Mouse (Mus musculus) intestine, embryonic 16.5 days (tissue): Measurements from ENCODE around the gene Rbfox2. TPM values are rescaled to one million over a fixed set of nuclear protein-coding genes. Genes with fewer than 3 reads are reported as not detected.

Experiments
- ATAC-seq: fragments of 200-750 bp; cut with Nextera tagmentation; 2 replicates; pipeline ENCODE4 v1.8.0; 2017; ENCODE audit warnings: moderate TSS enrichment, moderate library complexity
- H3K27ac ChIP-seq: fragments of 300-500 bp; sonication (generic); 2 replicates; pipeline ENCODE4 v1.5.1; 2014; ENCODE audit warnings: mild to moderate bottlenecking, low read length
- H3K27me3 ChIP-seq: fragments of 300-500 bp; sonication (generic); replicated peaks from 2 replicates; pipeline ENCODE4 v1.6.1; 2014; ENCODE audit warnings: low read length, control low read depth, mixed read lengths; ENCODE audit not compliant: control insufficient read depth, insufficient read depth
- H3K36me3 ChIP-seq: fragments of 300-500 bp; sonication (generic); 2 replicates; pipeline ENCODE4 v1.6.1; 2014; ENCODE audit warnings: low read length, control low read depth; ENCODE audit not compliant: control insufficient read depth, insufficient read depth
- H3K4me1 ChIP-seq: fragments of 300-500 bp; sonication (generic); 2 replicates; pipeline ENCODE4 v1.6.1; 2014; ENCODE audit warnings: low read length, control low read depth, mixed read lengths; ENCODE audit not compliant: control insufficient read depth, insufficient read depth
- H3K4me2 ChIP-seq: fragments of 300-500 bp; sonication (generic); 2 replicates; pipeline ENCODE4 v1.6.1; 2014; ENCODE audit warnings: low read depth, low read length, control low read depth
- H3K4me3 ChIP-seq: fragments of 300-500 bp; sonication (generic); 2 replicates; pipeline ENCODE4 v1.5.1; 2014; ENCODE audit warnings: mild to moderate bottlenecking, low read length
- H3K9ac ChIP-seq: fragments of 300-500 bp; sonication (generic); 2 replicates; pipeline ENCODE4 v1.6.1; 2014; ENCODE audit warnings: low read depth, low read length
- H3K9me3 ChIP-seq: fragments of 300-500 bp; sonication (generic); 2 replicates; pipeline ENCODE4 v1.6.1; 2016; ENCODE audit warnings: low read length, control low read depth; ENCODE audit not compliant: control insufficient read depth
- WGBS: fragments of 180-500 bp; shearing (Covaris S2); extraction: QIAGEN DNeasy Blood & Tissue Kit; methylation state at CpG from one replicate; pipeline ENCODE4 v1.1.7; 2014; 5-methylcytosine and 5-hydroxymethylcytosine counted together
- polyA plus RNA-seq: library from polyadenylated mRNA; unstranded; fragments of >200 nt; fragmentation: Nextera tagmentation; extraction: Ambion mirVana; gene quantifications from 2 replicates; pipeline ENCODE4 v1.2.1, GENCODE M21; 2015

Gene Rbfox2
- polyA plus RNA-seq, 1 experiment from 2014 or later = 31.5 TPM

DNA sequence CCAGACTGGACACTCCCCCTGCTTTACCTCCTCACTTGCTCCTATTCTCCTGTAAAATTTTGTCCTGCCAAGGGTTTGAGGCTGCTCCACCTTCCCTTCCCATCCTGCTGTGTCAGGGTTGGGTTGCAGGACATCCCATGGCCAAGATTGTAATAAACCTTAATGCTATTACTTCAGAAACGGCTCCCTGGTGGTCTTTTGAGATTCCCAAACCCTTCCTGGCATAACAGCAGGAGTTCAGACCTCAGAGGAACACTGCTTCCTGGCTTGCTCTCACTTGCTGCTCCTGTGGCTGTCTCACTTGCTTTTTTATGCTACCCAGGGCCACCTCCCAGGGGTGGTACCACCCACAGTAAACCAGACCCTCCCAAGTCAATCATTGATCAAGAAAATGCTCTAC is 254.6 kb downstream of the Rbfox2 start:
- WGBS = 37% methylated on average over 1 of the region's 1 CpGs
- H3K9me3 ChIP-seq = no peaks in the 10 kb centered on the region
- H3K27me3 ChIP-seq = no peaks in the 10 kb centered on the region
- H3K4me2 ChIP-seq = no peak overlapping the region
- peaks cover 23% of the 10 kb centered on the region for H3K4me1 ChIP-seq
- H3K4me3 ChIP-seq = no peak overlapping the region
- ATAC-seq = no peak
- H3K27ac ChIP-seq = no peak overlapping the region
- no peak overlapping the region for H3K9ac ChIP-seq
- H3K36me3 ChIP-seq = no peaks in the 10 kb centered on the region

DNA sequence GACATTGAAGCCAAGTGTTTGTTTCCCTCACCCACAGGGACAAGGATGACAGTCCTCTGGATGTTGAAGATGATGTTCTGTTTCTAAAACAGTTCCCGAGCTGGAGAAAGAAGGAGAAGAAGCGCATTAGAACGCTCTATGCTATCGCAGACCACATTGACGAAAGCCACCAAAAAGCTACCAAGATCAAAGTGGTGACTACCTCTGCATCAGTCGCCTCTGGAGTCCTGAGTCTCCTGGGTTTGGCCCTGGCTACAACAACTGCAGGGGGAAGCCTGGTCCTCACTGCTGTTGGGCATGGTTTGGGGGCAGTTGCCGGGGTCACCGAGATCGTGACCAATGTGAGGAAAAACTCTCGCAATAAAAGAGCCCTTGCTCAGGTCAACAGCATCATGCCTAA is 256.2 kb downstream of the Rbfox2 start, which contains the start of gene Mb:
Mb (minus strand) TSS at position 101 of the 400 bp plus-strand sequence.
- Histone ChIP-seq H3K27me3 (no peaks in the 10 kb centered on the region), H3K4me3 (no peak within 1 kb of the TSS), H3K4me1 (peaks cover 16% of the 10 kb centered on the region), H3K9me3 (no peaks in the 10 kb centered on the region), H3K36me3 (no peaks in the 10 kb centered on the region), H3K4me2 (no peak within 1 kb of the TSS), H3K9ac (no peak within 1 kb of the TSS), H3K27ac (no peak within 1 kb of the TSS)
- WGBS = 93% methylated on average over 10 of the region's 10 CpGs
- no peak for ATAC-seq

DNA sequence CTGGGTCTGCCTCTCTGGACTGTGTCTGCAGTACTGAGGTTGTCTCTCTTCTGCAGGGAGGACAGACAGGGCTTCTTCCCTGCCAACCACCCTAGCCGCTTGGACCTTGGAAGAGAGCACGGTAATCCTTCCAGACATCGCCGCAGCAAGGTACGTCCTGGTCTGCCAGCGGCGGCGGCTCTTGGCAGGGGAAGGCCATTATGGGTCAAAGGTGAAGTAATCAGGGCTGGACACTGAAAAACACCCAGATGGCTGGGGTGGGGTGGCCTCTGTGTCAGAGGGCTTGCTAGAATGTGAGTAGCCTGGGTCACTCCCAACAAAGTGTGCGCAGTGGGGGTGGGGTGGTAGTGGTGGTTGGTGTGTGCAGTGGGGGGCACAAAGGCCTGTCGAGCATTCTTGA is 261.2 kb downstream of the Rbfox2 start:
- Histone ChIP-seq H3K9me3 (no peaks in the 10 kb centered on the region), H3K27me3 (no peaks in the 10 kb centered on the region)

DNA sequence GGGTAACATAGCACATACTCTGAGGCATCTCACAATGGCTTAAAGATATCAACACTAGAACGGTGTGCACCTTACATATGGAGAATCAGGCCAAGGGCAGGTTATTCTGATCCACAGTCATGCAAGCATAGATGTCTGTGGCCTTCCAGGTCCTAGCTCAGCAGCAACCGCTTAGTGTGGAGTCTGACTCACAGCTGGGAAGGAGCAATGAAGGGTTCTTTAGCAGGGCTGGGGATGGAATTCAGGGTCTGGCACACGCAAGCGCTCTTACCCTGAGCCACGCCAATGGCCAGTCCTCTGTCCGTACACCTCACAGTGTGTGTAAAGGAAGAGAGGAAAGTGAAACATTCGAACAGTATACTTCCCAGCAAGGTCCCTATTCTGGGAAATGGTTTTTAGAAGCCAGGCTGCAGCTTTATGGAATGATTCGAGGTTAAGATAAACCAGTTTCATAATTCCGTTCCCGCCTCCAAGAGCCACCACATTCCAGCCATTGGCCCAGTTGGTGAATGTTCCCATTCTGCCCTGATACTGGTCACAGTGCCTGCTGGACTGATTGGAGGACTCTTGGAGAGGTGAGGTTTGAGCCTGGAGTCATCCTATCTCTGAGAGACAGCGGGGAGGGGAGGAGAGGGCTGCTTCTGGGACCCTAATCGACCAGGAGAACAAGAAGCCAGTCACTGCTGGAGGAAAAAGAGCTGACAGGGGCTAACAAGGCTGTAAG is 262.0 kb downstream of the Rbfox2 start, which contains the start of gene Apol6:
Apol6 (plus strand) TSS at position 133 of the 724 bp plus-strand sequence.
- no peak within 1 kb of the TSS for H3K9ac ChIP-seq
- no peaks in the 10 kb centered on the region for H3K9me3 ChIP-seq
- ATAC-seq = no peak
- H3K4me1 ChIP-seq = peaks cover 6% of the 10 kb centered on the region
- 76% methylated on average over 12 of the region's 12 CpGs for WGBS
- H3K4me2 ChIP-seq = no peak within 1 kb of the TSS
- no peak within 1 kb of the TSS for H3K27ac ChIP-seq
- no peaks in the 10 kb centered on the region for H3K36me3 ChIP-seq
- no peaks in the 10 kb centered on the region for H3K27me3 ChIP-seq
- H3K4me3 ChIP-seq = no peak within 1 kb of the TSS

More for the DNA sequence above, 261.2 kb downstream of the Rbfox2 start:
- ATAC-seq = 0 out of 2 replicates have a peak, but pooled peaks have one; percentile 36
- no peak overlapping the region for H3K27ac ChIP-seq
- H3K4me1 ChIP-seq = peaks cover 6% of the 10 kb centered on the region
- H3K9ac ChIP-seq = no peak overlapping the region
- WGBS = 39% methylated on average over 10 of the region's 10 CpGs
- H3K4me2 ChIP-seq = no peak overlapping the region
- H3K4me3 ChIP-seq = no peak overlapping the region
- H3K36me3 ChIP-seq = no peaks in the 10 kb centered on the region

DNA sequence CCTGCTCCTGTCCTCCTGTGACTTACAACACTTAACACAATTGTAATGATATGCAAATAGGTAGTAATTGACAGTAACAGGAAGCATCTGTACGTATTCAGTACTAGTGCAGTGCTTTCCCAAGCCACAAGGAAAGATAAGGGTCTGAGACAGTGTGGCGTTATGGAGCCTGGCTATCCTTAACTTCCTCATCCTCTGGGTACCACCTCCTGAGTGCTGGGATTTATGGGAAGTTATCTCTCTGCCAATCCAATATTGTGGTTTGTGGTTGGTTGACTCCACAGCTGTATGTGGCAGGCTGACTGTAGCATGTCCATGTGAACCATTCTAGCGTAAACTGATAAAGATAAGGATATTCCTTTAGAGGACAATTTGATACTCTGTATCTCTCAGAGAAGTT is 266.0 kb downstream of the Rbfox2 start:
- Histone ChIP-seq H3K4me2 (no peak overlapping the region), H3K27me3 (no peaks in the 10 kb centered on the region), H3K4me3 (no peak overlapping the region), H3K9ac (no peak overlapping the region), H3K9me3 (no peaks in the 10 kb centered on the region), H3K36me3 (no peaks in the 10 kb centered on the region), H3K27ac (no peak overlapping the region), H3K4me1 (peaks cover 26% of the 10 kb centered on the region)
- WGBS = 75% methylated on average over 3 of the region's 3 CpGs
- ATAC-seq = no peak

DNA sequence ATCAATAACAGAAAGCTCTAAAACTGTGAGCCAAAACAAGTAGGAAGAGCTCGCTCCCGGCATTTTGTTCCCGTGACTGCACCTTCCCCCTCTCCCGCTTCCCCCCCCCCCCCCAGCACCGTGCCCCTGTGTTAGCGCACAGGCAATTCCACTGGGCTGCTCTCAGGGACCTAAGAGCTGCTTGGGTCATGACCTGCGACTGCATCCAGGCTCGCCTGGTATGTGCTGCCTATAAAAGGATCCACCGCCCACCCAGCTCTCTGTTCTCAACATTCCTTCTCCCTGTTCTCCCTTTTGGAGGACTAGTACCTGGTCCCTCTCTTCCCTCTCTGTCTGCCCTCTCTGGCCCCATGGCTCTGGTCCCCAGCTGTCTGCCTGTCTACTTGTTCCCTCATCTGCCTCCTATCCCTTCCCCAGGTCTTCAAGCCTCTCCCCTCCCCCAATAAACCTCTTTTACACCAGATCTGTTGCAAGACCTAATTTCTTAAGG is 267.5 kb downstream of the Rbfox2 start:
- no peak overlapping the region for H3K27ac ChIP-seq
- no peak overlapping the region for H3K4me3 ChIP-seq
- no peak overlapping the region for H3K9ac ChIP-seq
- H3K4me1 ChIP-seq = peaks cover 23% of the 10 kb centered on the region
- H3K9me3 ChIP-seq = no peaks in the 10 kb centered on the region
- H3K27me3 ChIP-seq = no peaks in the 10 kb centered on the region
- no peak overlapping the region for H3K4me2 ChIP-seq
- H3K36me3 ChIP-seq = no peaks in the 10 kb centered on the region
- no peak for ATAC-seq
- 71% methylated on average over 8 of the region's 9 CpGs for WGBS

DNA sequence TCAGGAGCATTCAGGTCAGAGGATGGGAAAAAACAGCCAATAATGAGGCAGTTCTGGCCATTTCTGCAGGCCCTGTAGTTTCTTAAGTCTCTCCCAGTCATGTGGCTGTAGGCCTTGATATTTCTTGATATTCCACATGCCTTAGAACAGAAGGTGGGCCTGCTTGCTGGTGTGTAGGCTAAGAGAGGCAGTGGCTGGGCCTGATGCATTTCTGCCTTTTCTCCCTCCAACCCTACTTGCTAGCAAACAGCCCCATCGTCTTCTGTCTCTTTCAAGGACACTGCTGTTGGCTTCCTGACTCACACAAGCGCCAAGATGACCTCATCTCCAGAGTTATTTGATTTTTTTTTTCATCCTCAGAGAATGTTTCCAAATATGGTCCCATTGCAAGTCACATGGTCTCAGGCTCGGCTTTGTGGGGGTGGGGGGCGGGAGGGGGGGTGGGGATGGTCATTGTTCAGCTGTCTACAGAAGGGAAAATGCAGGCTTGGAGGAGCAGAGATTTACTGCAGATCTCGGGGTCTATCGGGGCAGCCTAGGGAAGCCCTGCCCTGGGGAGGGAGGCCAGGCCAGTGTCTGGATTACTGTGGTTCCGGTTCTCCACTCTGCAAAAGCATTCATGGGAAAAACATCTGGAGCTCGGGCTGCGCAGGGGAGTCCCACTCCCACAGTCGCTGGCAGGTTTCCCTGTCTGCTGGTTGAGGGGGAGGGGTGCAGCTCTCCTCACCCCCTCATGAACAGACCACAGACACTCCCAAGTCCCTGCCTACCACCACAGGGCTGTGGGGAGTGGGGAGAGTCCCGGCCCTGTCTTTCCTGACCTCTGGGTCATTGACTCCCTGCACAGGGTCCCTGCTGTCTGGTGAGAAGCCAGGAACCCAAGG is 269.3 kb downstream of the Rbfox2 start:
- Histone ChIP-seq H3K4me2 (peak overlapping the region; percentile 22), H3K4me3 (no peak overlapping the region), H3K9me3 (no peaks in the 10 kb centered on the region), H3K36me3 (no peaks in the 10 kb centered on the region), H3K27me3 (no peaks in the 10 kb centered on the region), H3K4me1 (peaks cover 23% of the 10 kb centered on the region), H3K9ac (peak overlapping the region; percentile 55), H3K27ac (peak overlapping the region; percentile 95)
- ATAC-seq = peak; percentile 82
- 13% methylated on average over 11 of the region's 11 CpGs for WGBS

DNA sequence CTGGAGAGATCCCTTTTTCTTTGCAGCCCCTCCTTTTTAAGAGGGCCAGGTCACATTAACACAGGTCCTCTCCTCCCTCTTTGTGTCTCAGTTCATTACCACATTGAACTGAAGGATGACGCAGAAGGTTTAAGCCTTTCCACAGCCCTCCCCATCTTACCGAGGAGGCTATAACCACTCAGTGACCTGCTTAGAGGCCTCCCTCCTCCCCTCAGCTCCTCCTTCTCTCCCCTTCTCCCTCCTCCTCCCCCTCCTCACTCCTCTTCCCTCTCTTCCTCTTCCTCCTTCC is 269.9 kb downstream of the Rbfox2 start:
- ATAC-seq = peak; percentile 54
- H3K9ac ChIP-seq = peak overlapping the region; percentile 55
- peaks cover 23% of the 10 kb centered on the region for H3K4me1 ChIP-seq
- H3K36me3 ChIP-seq = no peaks in the 10 kb centered on the region
- no peaks in the 10 kb centered on the region for H3K27me3 ChIP-seq
- H3K27ac ChIP-seq = peak overlapping the region; percentile 95
- 28% methylated on average over 2 of the region's 2 CpGs for WGBS
- H3K9me3 ChIP-seq = no peaks in the 10 kb centered on the region
- H3K4me3 ChIP-seq = no peak overlapping the region
- peak overlapping the region; percentile 22; the same call in 1 of the 2 replicates for H3K4me2 ChIP-seq

DNA sequence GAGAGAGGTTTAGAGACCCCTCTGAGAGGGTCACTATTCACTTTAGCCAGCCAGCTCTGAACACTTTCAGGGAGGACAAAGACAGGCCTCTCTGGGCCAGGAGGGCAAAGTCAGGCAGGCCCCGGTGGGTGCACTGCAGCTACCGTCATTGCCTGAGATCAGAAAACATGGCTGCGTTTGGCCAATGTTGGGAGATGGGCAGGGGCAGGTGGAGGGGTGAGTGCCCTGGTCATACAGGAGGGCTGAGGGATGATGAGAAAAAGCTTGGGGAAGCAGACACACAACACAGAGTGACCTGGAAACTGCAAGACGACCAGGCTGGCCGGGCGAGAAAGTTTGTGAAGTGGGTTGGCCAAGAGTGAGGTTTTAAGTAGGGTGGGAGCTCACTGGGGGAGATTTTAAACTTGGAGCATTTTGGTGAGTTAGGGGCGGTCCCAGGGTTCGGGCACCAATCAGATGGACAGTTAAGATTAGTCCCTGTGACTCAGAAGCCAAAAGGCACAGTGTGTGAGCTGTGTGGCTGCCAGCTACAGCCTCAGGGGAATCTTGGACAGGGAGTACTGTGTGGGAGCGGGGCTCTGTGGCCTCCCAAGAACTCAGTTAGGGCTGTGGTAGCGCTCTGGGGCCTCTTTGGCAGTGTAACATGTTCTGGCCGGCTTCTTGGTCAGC is 270.4 kb downstream of the Rbfox2 start:
- Histone ChIP-seq H3K9ac (peak overlapping the region; percentile 55), H3K4me2 (peak overlapping the region; percentile 22; the same call in 1 of the 2 replicates)

More for the DNA sequence above, 270.4 kb downstream of the Rbfox2 start:
- peak; percentile 78 for ATAC-seq
- no peak overlapping the region for H3K4me3 ChIP-seq
- WGBS = 49% methylated on average over 11 of the region's 11 CpGs
- no peaks in the 10 kb centered on the region for H3K36me3 ChIP-seq
- H3K4me1 ChIP-seq = peaks cover 23% of the 10 kb centered on the region
- no peaks in the 10 kb centered on the region for H3K9me3 ChIP-seq
- peak overlapping the region; percentile 95 for H3K27ac ChIP-seq
- no peaks in the 10 kb centered on the region for H3K27me3 ChIP-seq
